Mouse (Mus musculus) testis, adult 2 months (tissue): ENCODE data around the gene Trcg1. TPM values are rescaled to one million over a fixed set of nuclear protein-coding genes. Genes with fewer than 3 reads are reported as not detected.
"Not testable (repeated sequence)": the region's sequence is repeated elsewhere in the genome, so short reads cannot be mapped to it uniquely, and the experiment has no call there.

ENCODE experiments used
- H3K27ac ChIP-seq: fragments of 200-500 bp; 2 replicates; pipeline ENCODE4 v1.5.1; 2012; ENCODE audit warnings: low read depth, low read length; ENCODE audit not compliant: control insufficient read depth, insufficient read depth
- H3K27me3 ChIP-seq: fragments of 200-500 bp; 2 replicates; pipeline ENCODE4 v1.6.1; 2012; ENCODE audit warnings: mild to moderate bottlenecking, low read length, moderate library complexity; ENCODE audit not compliant: control insufficient read depth, insufficient read depth
- H3K36me3 ChIP-seq: fragments of 200-500 bp; 2 replicates; pipeline ENCODE4 v1.6.1; 2012; ENCODE audit warnings: mild to moderate bottlenecking, low read length; ENCODE audit not compliant: control insufficient read depth, insufficient read depth
- H3K4me1 ChIP-seq: fragments of 200-500 bp; 2 replicates; pipeline ENCODE4 v1.6.1; 2012; ENCODE audit warnings: low read length; ENCODE audit not compliant: control insufficient read depth, insufficient read depth
- H3K4me3 ChIP-seq: fragments of 200-500 bp; 2 replicates; pipeline ENCODE4 v1.5.1; 2012; ENCODE audit warnings: low read depth, mild to moderate bottlenecking, low read length, moderate library complexity, mixed read lengths; ENCODE audit not compliant: control insufficient read depth
- CTCF ChIP-seq: fragments of 200-500 bp; IDR thresholded peaks from 2 replicates; pipeline ENCODE4 v1.5.1; 2012; ENCODE audit warnings: low read depth, mild to moderate bottlenecking, inconsistent platforms, low read length, moderate library complexity; ENCODE audit not compliant: control insufficient read depth, insufficient read depth, insufficient replicate concordance
- POLR2A ChIP-seq: fragments of 200-500 bp; IDR thresholded peaks from 2 replicates; pipeline ENCODE4 v1.6.1; 2012; ENCODE audit warnings: low read depth, mild to moderate bottlenecking, inconsistent platforms, low read length, moderate library complexity; ENCODE audit not compliant: control insufficient read depth
- polyA plus RNA-seq: library from polyadenylated mRNA; depleted of rRNA; stranded (reverse); fragments of >200 nt; gene quantifications from 2 replicates; pipeline ENCODE4 v1.2.3, GENCODE M21; 2012; rRNA removed

Trcg1 gene
- polyA plus RNA-seq = 0.11 and 0.20 TPM in 2 replicates

GRCm38 (mm10) chr9:57236256-57236655, at the start of gene Trcg1:
Trcg1 (plus strand) TSS chr9:57236556.
- Histone ChIP-seq H3K27ac (no peak within 1 kb of the TSS), H3K27me3 (no peaks in the 10 kb centered on the region), H3K4me1 (no peaks in the 10 kb centered on the region), H3K4me3 (no peak within 1 kb of the TSS), H3K36me3 (no peaks in the 10 kb centered on the region)
- no peak for TF ChIP-seq POLR2A
- no peak for TF ChIP-seq CTCF

- Histone ChIP-seq H3K36me3 (no peaks in the 10 kb centered on the region), H3K4me1 (no peaks in the 10 kb centered on the region), H3K27ac (no peak overlapping the region), H3K27me3 (no peaks in the 10 kb centered on the region), H3K4me3 (no peak overlapping the region)
- TF ChIP-seq POLR2A (no peak), CTCF (no peak)
Measured at GRCm38 (mm10) chr9:57196708-57197107, 39.6 kb upstream of the Trcg1 start.

- H3K4me1 ChIP-seq = no peaks in the 10 kb centered on the region
- TF ChIP-seq POLR2A (no peak), CTCF (no peak)
- H3K27me3 ChIP-seq = no peaks in the 10 kb centered on the region
- no peak overlapping the region for H3K27ac ChIP-seq
- no peaks in the 10 kb centered on the region for H3K36me3 ChIP-seq
- H3K4me3 ChIP-seq = no peak overlapping the region
Measured at GRCm38 (mm10) chr9:57197414-57197813, 38.9 kb upstream of the Trcg1 start.

GRCm38 (mm10) chr9:57202981-57203380, 33.4 kb upstream of the Trcg1 start:
- no peak for TF ChIP-seq POLR2A
- no peak for TF ChIP-seq CTCF
- no peaks in the 10 kb centered on the region for H3K36me3 ChIP-seq
- H3K27me3 ChIP-seq = no peaks in the 10 kb centered on the region
- H3K4me3 ChIP-seq = no peak overlapping the region
- no peak overlapping the region for H3K27ac ChIP-seq
- H3K4me1 ChIP-seq = no peaks in the 10 kb centered on the region

GRCm38 (mm10) chr9:57203571-57203970, 32.8 kb upstream of the Trcg1 start:
- not testable (repeated sequence) for H3K27ac ChIP-seq, H3K36me3 ChIP-seq, H3K27me3 ChIP-seq, H3K4me3 ChIP-seq, H3K4me1 ChIP-seq

- Histone ChIP-seq H3K4me3 (no peak overlapping the region), H3K36me3 (no peaks in the 10 kb centered on the region), H3K27me3 (no peaks in the 10 kb centered on the region), H3K27ac (no peak overlapping the region), H3K4me1 (no peaks in the 10 kb centered on the region)
- no peak for TF ChIP-seq POLR2A
- no peak for TF ChIP-seq CTCF
Measured at GRCm38 (mm10) chr9:57206896-57207295, 29.5 kb upstream of the Trcg1 start.

GRCm38 (mm10) chr9:57209316-57209715, 27.0 kb upstream of the Trcg1 start:
- TF ChIP-seq POLR2A (no peak), CTCF (no peak)
- Histone ChIP-seq H3K4me3 (no peak overlapping the region), H3K36me3 (no peaks in the 10 kb centered on the region), H3K27me3 (no peaks in the 10 kb centered on the region), H3K4me1 (no peaks in the 10 kb centered on the region), H3K27ac (no peak overlapping the region)
